In genomic region chr17:33981192-33981909, GRCm38 (mm10) we compare ENCODE assay signal across 8 mouse cellular contexts. TPM values are rescaled to one million over a fixed set of nuclear protein-coding genes. Genes with fewer than 3 reads are reported as not detected.
A peak's percentile ranks its signal among the peaks of the same experiment; 100 is the strongest.
DNase-seq lines count a peak whose midpoint lies in the region; ATAC-seq lines count a peak whose summit lies in the region.
"Not testable (repeated sequence)": the region's sequence is repeated elsewhere in the genome, so short reads cannot be mapped to it uniquely, and the experiment has no call there.

No protein-coding gene starts in this region.

- not testable (repeated sequence) for H3K4me1 ChIP-seq in hindbrain, embryonic 16.5 days (ENCODE audit: control insufficient read depth, insufficient read depth, low read depth, low read length)

- peak; percentile 98 for DNase-seq in ZHBTc4 (ENCODE audit: low read depth, low spot score)
- peak; percentile 99 for DNase-seq in embryo, embryonic 10 days (ENCODE audit: low spot score)
- DNase-seq in gastrocnemius, postnatal 10 days, result peak; percentile 71
- DNase-seq in layer of hippocampus, postnatal 36 days, result peak; percentile 83
- peak; percentile 95 for DNase-seq in lung, postnatal 10 days
- DNase-seq in retina, adult 2 months (ENCODE audit: low read depth, low spot score), result peak; percentile 86
- DNase-seq in thymus, postnatal 14 days, result peak; percentile 91

- H3K27ac ChIP-seq in hindbrain, embryonic 16.5 days (ENCODE audit: low read depth, low read length), result peak overlapping the region; percentile 91

- H3K36me3 ChIP-seq in hindbrain, embryonic 16.5 days (ENCODE audit: control insufficient read depth, insufficient read depth, low read length), result not testable (repeated sequence)

- H3K9me3 ChIP-seq in hindbrain, embryonic 16.5 days (ENCODE audit: control insufficient read depth, low read length), result not testable (repeated sequence)

- peak overlapping the region; percentile 53 for H3K4me3 ChIP-seq in hindbrain, embryonic 16.5 days (ENCODE audit: low read length)

- WGBS in hindbrain, embryonic 16.5 days, result 1% methylated on average over 27 of the region's 27 CpGs

- peak overlapping the region; percentile 59 for H3K4me2 ChIP-seq in hindbrain, embryonic 16.5 days (ENCODE audit: low read length)

- peak; percentile 97 for ATAC-seq in hindbrain, embryonic 16.5 days

- peak overlapping the region; percentile 72 for H3K9ac ChIP-seq in hindbrain, embryonic 16.5 days (ENCODE audit: low read depth, low read length)

- peaks cover 31% of the 10 kb centered on the region for H3K27me3 ChIP-seq in hindbrain, embryonic 16.5 days (replicated peaks; ENCODE audit: control insufficient read depth, insufficient read depth, low read length)

RNA-seq across cellular contexts. Expression of gene H2-K1, which starts 18.8 kb away (rescaled TPM):
- total RNA-seq in gastrocnemius, postnatal 10 days (2021), result 10 to 100 TPM; 38.9 to 46.7 TPM
- polyA plus RNA-seq in hindbrain, embryonic 16.5 days (2015; fragmentation: Nextera tagmentation; extraction: Ambion mirVana), result 16.6 and 18.8 TPM in 2 replicates
- 10 to 100 TPM; 16.3 to 16.9 TPM for total RNA-seq in layer of hippocampus, postnatal 36 days (2021)

RNA-seq across cellular contexts. Expression of gene Rps18, which starts 25.6 kb away (rescaled TPM):
- total RNA-seq in gastrocnemius, postnatal 10 days (2021), result 100 to 1,000 TPM; 649 to 675 TPM
- polyA plus RNA-seq in hindbrain, embryonic 16.5 days (2015; fragmentation: Nextera tagmentation; extraction: Ambion mirVana), result 695 and 697 TPM in 2 replicates
- 100 to 1,000 TPM; 327 to 330 TPM for total RNA-seq in layer of hippocampus, postnatal 36 days (2021)

RNA-seq across cellular contexts. Expression of gene Vps52, which starts 25.7 kb away (rescaled TPM):
- 10 to 100 TPM; 30.3 to 33.2 TPM for total RNA-seq in gastrocnemius, postnatal 10 days (2021)
- 75.4 and 80.7 TPM in 2 replicates for polyA plus RNA-seq in hindbrain, embryonic 16.5 days (2015; fragmentation: Nextera tagmentation; extraction: Ambion mirVana)
- total RNA-seq in layer of hippocampus, postnatal 36 days (2021), result 10 to 100 TPM; 80.0 to 84.8 TPM

RNA-seq across cellular contexts. Expression of gene B3galt4, which starts 30.1 kb away (rescaled TPM):
- total RNA-seq in gastrocnemius, postnatal 10 days (2021), result 1 to 10 TPM; 2.3 to 2.6 TPM
- 13.3 and 16.1 TPM in 2 replicates for polyA plus RNA-seq in hindbrain, embryonic 16.5 days (2015; fragmentation: Nextera tagmentation; extraction: Ambion mirVana)
- total RNA-seq in layer of hippocampus, postnatal 36 days (2021), result 1 to 10 TPM; 4.5 to 6.2 TPM

RNA-seq across cellular contexts. Expression of gene Wdr46, which starts 40.9 kb away (rescaled TPM):
- total RNA-seq in gastrocnemius, postnatal 10 days (2021), result 10 to 100 TPM; 15.7 TPM
- 20.7 and 23.5 TPM in 2 replicates for polyA plus RNA-seq in hindbrain, embryonic 16.5 days (2015; fragmentation: Nextera tagmentation; extraction: Ambion mirVana)
- 10 to 100 TPM; 15.9 to 17.9 TPM for total RNA-seq in layer of hippocampus, postnatal 36 days (2021)

Comparison
In these comparisons a context has a peak if more than half of its experiments do, and no peak if none do; other contexts are left out.
1. Peak in every context shown above with its lines: DNase-seq, ATAC-seq, H3K4me3 ChIP-seq and H3K27ac ChIP-seq.